Mouse (Mus musculus) C2C12 (cell line): ENCODE data around the gene Lamc1. TPM values are rescaled to one million over a fixed set of nuclear protein-coding genes. Genes with fewer than 3 reads are reported as not detected.
A peak's percentile ranks its signal among the peaks of the same experiment; 100 is the strongest.
"Not testable (repeated sequence)": the region's sequence is repeated elsewhere in the genome, so short reads cannot be mapped to it uniquely, and the experiment has no call there.

Experiments used
- H3K27me3 ChIP-seq: one replicate; pipeline ENCODE4 v1.6.1; 2011; ENCODE audit not compliant: control insufficient read depth, insufficient read depth, insufficient read length
- H3K36me3 ChIP-seq: one replicate; pipeline ENCODE4 v1.6.1; 2011; ENCODE audit not compliant: control insufficient read depth, insufficient read depth
- H3K4me3 ChIP-seq: one replicate; pipeline ENCODE4 v1.5.1; 2011; ENCODE audit warnings: mild to moderate bottlenecking, control low read depth; ENCODE audit not compliant: poor library complexity, insufficient read depth, severe bottlenecking
- H3K79me2 ChIP-seq: one replicate; pipeline ENCODE4 v1.6.1; 2011; ENCODE audit not compliant: control insufficient read depth, insufficient read depth
- H3K79me3 ChIP-seq: one replicate; pipeline ENCODE4 v1.6.1; 2011; ENCODE audit warnings: low read depth, control low read depth
- H3ac ChIP-seq: one replicate; pipeline ENCODE3; 2011; ENCODE audit warnings: low read depth; ENCODE audit not compliant: control insufficient read depth, insufficient read length
- CEBPB ChIP-seq: IDR thresholded peaks from one replicate; pipeline ENCODE4 v1.6.1; 2011; ENCODE audit warnings: low read depth, mild to moderate bottlenecking, control low read depth, moderate library complexity
- CTCF ChIP-seq: IDR thresholded peaks from one replicate; pipeline ENCODE4 v1.5.1; 2011; ENCODE audit not compliant: control insufficient read depth, insufficient read depth, insufficient read length
- FOSL1 ChIP-seq: IDR thresholded peaks from one replicate; pipeline ENCODE4 v1.8.0; 2011; ENCODE audit warnings: mild to moderate bottlenecking, low read length; ENCODE audit not compliant: poor library complexity, insufficient read depth, severe bottlenecking
- MAX ChIP-seq: IDR thresholded peaks from one replicate; pipeline ENCODE4 v1.6.1; 2011; ENCODE audit warnings: mild to moderate bottlenecking, control low read depth
- MYOD1 ChIP-seq: IDR thresholded peaks from one replicate; pipeline ENCODE4 v1.6.1; 2011; ENCODE audit warnings: low read depth; ENCODE audit not compliant: control insufficient read depth, insufficient read length
- MYOG ChIP-seq: IDR thresholded peaks from one replicate; pipeline ENCODE4 v1.6.1; 2011; ENCODE audit not compliant: control insufficient read depth, insufficient read length; ENCODE audit errors: extremely low read depth
- USF1 ChIP-seq: IDR thresholded peaks from one replicate; pipeline ENCODE4 v1.6.1; 2011; ENCODE audit warnings: low read depth, mild to moderate bottlenecking, control low read depth, moderate library complexity
- polyA plus RNA-seq: library from polyadenylated mRNA; unstranded; fragments of >200 nt; fragmentation: generic; extraction: Trizol; gene quantifications from one replicate; pipeline ENCODE4 v1.2.1, GENCODE M21; 2012; ENCODE audit warnings: missing spikeins

Gene Lamc1
- polyA plus RNA-seq, 1 experiment: 35.5 TPM

- no peaks in the 10 kb centered on the region for H3K27me3 ChIP-seq
- no peak overlapping the region for H3K4me3 ChIP-seq
- no peaks in the 10 kb centered on the region for H3K79me2 ChIP-seq
- H3K36me3 ChIP-seq: no peaks in the 10 kb centered on the region
- H3K79me3 ChIP-seq: no peaks in the 10 kb centered on the region
- no peak for TF ChIP-seq CTCF
- peak; percentile 68 for TF ChIP-seq MYOD1
- no peak overlapping the region for H3ac ChIP-seq
These were observed 12.4 kb upstream of the Lamc1 start for GRCm38 (mm10) chr1:153345002-153345401.

- peaks cover 14% of the 10 kb centered on the region for H3K79me3 ChIP-seq
- H3K36me3 ChIP-seq, H3K4me3 ChIP-seq, H3ac ChIP-seq, H3K27me3 ChIP-seq: not testable (repeated sequence)
- H3K79me2 ChIP-seq: peaks cover 20% of the 10 kb centered on the region
These were observed 2.9 kb upstream of the Lamc1 start for GRCm38 (mm10) chr1:153335451-153335850.

DNA sequence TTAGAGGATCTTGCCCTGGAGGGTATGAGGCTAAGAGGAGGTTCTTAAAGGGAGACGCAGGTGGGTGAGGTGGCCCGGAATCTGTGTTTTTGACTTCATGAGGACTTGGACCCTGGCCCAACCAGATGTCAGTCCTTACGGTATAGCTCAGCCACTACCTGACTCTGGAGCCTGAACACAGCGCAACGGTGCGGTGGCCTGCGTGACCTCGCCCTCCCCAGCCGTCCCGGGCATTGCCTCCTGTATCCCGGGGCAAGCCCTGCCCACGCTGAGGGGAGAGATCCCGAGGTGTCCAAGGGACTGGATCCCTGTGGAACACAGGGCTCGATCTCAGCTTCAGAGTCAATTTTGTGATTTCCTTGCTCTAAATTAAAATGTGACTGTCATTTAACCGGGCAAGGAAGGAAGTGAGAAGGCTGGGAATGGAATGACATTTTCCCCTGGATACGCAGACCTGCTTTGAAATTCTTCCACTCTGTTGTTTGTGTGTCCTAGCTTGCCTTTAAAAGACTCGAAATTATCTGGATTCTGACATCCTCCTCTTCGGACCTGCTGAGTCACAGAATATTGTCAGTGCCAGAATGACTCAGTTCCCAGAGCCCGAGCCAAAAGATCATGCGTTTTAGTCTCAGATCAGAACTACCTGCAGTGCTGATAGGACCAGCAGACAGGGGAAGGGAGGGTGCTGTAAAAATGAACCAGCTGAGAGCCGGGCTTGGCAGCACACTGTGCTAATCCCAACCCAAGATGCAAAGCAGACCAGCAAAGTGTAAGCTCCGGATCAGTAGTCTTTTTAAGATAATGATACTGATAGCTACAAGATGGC, 923 bp upstream of the Lamc1 start:
- H3K79me3 ChIP-seq: peaks cover 34% of the 10 kb centered on the region
- peak overlapping the region; percentile 81 for H3ac ChIP-seq
- peaks cover 5% of the 10 kb centered on the region for H3K36me3 ChIP-seq
- TF ChIP-seq FOSL1 (peak; percentile 33), MYOD1 (no peak)
- peaks cover 39% of the 10 kb centered on the region for H3K79me2 ChIP-seq
- H3K4me3 ChIP-seq: peak overlapping the region; percentile 35
- no peaks in the 10 kb centered on the region for H3K27me3 ChIP-seq

GRCm38 (mm10) chr1:153331796-153332443, 666 bp downstream of the Lamc1 start:
- H3K27me3 ChIP-seq: no peaks in the 10 kb centered on the region
- H3K79me2 ChIP-seq: peaks cover 55% of the 10 kb centered on the region
- H3K79me3 ChIP-seq: peaks cover 49% of the 10 kb centered on the region
- H3K4me3 ChIP-seq: peak overlapping the region; percentile 89
- TF ChIP-seq MYOD1: no peak
- no peak for TF ChIP-seq CEBPB
- TF ChIP-seq MYOG: no peak
- TF ChIP-seq USF1: no peak
- no peak for TF ChIP-seq MAX
- TF ChIP-seq CTCF: no peak
- no peak for TF ChIP-seq FOSL1
- H3K36me3 ChIP-seq: peaks cover 16% of the 10 kb centered on the region
- H3ac ChIP-seq: peak overlapping the region; percentile 96

DNA sequence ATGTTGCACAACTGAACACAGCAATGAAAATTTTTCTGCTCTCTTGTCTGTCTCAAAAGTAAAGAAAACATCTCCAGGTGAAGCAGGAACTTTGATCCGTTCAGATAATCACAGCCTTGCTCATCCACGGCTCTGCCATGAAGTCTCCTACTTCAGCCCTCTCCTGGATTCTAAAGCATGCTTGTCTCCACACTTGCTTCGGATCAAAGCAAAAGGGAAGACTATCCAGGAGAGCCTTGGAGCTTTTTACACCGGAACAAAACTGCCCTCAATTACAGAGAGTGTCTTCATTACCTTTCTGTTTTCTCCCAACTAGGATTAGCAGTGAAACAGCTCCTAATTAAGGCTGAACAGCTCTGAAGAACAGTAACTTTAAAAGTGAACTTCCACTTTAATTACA, 1.4 kb downstream of the Lamc1 start:
- Histone ChIP-seq H3K27me3 (no peaks in the 10 kb centered on the region), H3K79me3 (peaks cover 56% of the 10 kb centered on the region), H3K36me3 (peaks cover 24% of the 10 kb centered on the region), H3ac (peak overlapping the region; percentile 63), H3K4me3 (peak overlapping the region; percentile 89), H3K79me2 (peaks cover 62% of the 10 kb centered on the region)
- no peak for TF ChIP-seq MYOG
- TF ChIP-seq MAX: no peak
- TF ChIP-seq CEBPB: no peak
- no peak for TF ChIP-seq MYOD1
- TF ChIP-seq CTCF: no peak
- no peak for TF ChIP-seq FOSL1
- no peak for TF ChIP-seq USF1

DNA sequence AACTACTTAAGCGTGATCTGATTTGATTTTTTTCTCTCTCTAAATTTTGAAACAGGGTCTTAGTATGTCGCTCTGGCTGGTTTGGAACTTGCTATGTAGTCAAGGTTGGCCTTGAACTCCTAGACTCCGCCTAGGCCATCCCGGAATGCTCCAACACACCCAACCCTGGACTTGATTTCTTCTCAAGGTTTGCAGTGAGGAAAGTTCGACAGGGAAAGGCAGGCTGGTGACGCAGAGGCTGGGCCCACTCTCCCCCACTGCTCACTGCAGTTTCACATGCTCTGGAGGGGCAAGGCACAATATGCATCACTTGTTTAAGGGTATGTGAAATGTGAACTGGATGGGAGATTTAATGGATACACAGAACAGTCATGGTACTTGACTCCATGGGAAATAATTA, 3.3 kb downstream of the Lamc1 start:
- Histone ChIP-seq H3K36me3 (peaks cover 32% of the 10 kb centered on the region), H3K79me3 (peaks cover 73% of the 10 kb centered on the region), H3ac (no peak overlapping the region), H3K4me3 (no peak overlapping the region), H3K27me3 (no peaks in the 10 kb centered on the region), H3K79me2 (peaks cover 81% of the 10 kb centered on the region)
- TF ChIP-seq MAX (no peak), USF1 (no peak), CTCF (no peak), MYOG (no peak), MYOD1 (no peak)
